8 mouse cellular contexts compared by ENCODE assay signal in the genomic region with DNA sequence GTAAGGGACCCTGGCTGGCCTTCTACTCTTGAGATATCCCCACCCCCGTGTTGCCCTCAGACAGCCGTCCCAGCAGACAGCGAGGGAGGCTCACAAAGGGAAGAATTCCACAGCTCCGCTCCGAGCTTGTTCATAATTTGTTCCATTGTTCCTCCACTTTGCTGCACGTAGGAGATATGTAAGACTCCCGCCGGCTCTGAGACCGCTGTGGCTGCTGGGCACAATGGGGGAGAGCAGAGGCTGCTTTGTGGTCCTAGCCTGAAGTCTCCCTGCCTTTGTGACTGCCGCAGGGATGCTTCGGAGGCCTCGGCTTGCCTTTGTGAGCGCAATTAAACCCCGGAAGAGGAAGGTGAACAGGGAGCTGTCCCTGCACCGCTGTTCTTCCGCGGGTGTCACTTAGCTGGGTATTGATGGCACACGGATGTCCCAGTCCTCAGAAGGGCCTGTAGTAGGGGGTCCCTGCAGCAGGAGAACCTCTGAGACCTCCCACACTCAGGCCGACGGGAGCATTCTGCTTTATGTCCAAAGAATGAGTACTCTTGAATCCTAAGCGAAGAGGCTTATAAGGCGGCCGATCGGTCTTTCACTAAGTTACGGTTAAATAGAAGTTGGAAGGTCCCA.
DNase-seq lines count a peak whose midpoint lies in the region; ATAC-seq lines count a peak whose summit lies in the region.

No protein-coding gene starts in this region.

- H3K4me3 ChIP-seq in hindbrain, embryonic 11.5 days (ENCODE audit: low read depth, low read length), result peak overlapping the region; percentile 2; the same call in 1 of the 2 replicates
- no peak overlapping the region for H3K4me3 ChIP-seq in midbrain, embryonic 14.5 days (replicated peaks; ENCODE audit: low read depth, low read length)

- H3K4me1 ChIP-seq in hindbrain, embryonic 11.5 days (replicated peaks; ENCODE audit: control insufficient read depth, insufficient read depth, low read length), result peaks cover 7% of the 10 kb centered on the region; the same call in 1 of the 2 replicates
- H3K4me1 ChIP-seq in midbrain, embryonic 14.5 days (ENCODE audit: control insufficient read depth, insufficient read depth, low read length), result peaks cover 18% of the 10 kb centered on the region

- peak overlapping the region; percentile 54 for H3K9ac ChIP-seq in hindbrain, embryonic 11.5 days (ENCODE audit: low read depth, low read length)
- peak overlapping the region; percentile 48 for H3K9ac ChIP-seq in midbrain, embryonic 14.5 days (replicated peaks; ENCODE audit: low read length)

- ATAC-seq in cerebellum, adult (ENCODE audit: insufficient number of reproducible peaks, low FRiP score, low TSS enrichment), result no peak
- ATAC-seq in hindbrain, embryonic 11.5 days (ENCODE audit: low FRiP score), result no peak
- no peak for ATAC-seq in midbrain, embryonic 14.5 days (ENCODE audit: low FRiP score, low TSS enrichment)
- no peak for ATAC-seq in CD4-positive, CD25-positive, alpha-beta regulatory T cell, adult 4 months

- H3K36me3 ChIP-seq in hindbrain, embryonic 11.5 days (ENCODE audit: control insufficient read depth, insufficient read depth, low read length), result no peaks in the 10 kb centered on the region
- H3K36me3 ChIP-seq in midbrain, embryonic 14.5 days (ENCODE audit: control insufficient read depth, insufficient read depth, low read length), result no peaks in the 10 kb centered on the region

- peak overlapping the region; percentile 32; the same call in 1 of the 2 replicates for H3K4me2 ChIP-seq in hindbrain, embryonic 11.5 days (replicated peaks; ENCODE audit: low read depth, low read length)
- peak overlapping the region; percentile 45 for H3K4me2 ChIP-seq in midbrain, embryonic 14.5 days (ENCODE audit: low read length)

- DNase-seq in cerebellum, postnatal 10 days, result peak; percentile 7 to 10
- peak; percentile 61 for DNase-seq in ZHBTc4 (ENCODE audit: low read depth, low spot score)
- peak; percentile 74 for DNase-seq in hindbrain, embryonic 11.5 days (ENCODE audit: low spot score)
- DNase-seq in midbrain, embryonic 14.5 days, result peak; percentile 73
- DNase-seq in left cerebral cortex, postnatal 25 days (ENCODE audit: low spot score in 2 of 2), result no peak
- no peak for DNase-seq in thymus, postnatal 25 days

- H3K9me3 ChIP-seq in hindbrain, embryonic 11.5 days (ENCODE audit: control insufficient read depth, low read length), result no peaks in the 10 kb centered on the region
- no peaks in the 10 kb centered on the region for H3K9me3 ChIP-seq in midbrain, embryonic 14.5 days (ENCODE audit: control insufficient read depth, low read length)

- H3K27ac ChIP-seq in hindbrain, embryonic 11.5 days (ENCODE audit: low read depth, low read length), result no peak overlapping the region
- H3K27ac ChIP-seq in midbrain, embryonic 14.5 days (replicated peaks; ENCODE audit: low read depth, low read length), result no peak overlapping the region

- peaks cover 37% of the 10 kb centered on the region for H3K27me3 ChIP-seq in hindbrain, embryonic 11.5 days (ENCODE audit: control insufficient read depth, insufficient read depth, low read length)
- no peaks in the 10 kb centered on the region for H3K27me3 ChIP-seq in midbrain, embryonic 14.5 days (ENCODE audit: control insufficient read depth, insufficient read depth, low read length)

- intact Hi-C loops in left cerebral cortex, postnatal 25 days (cut with DNase I), result no loop called here

- WGBS in hindbrain, embryonic 11.5 days, result 17% methylated on average over 25 of the region's 25 CpGs
- 8% methylated on average over 25 of the region's 25 CpGs for WGBS in midbrain, embryonic 14.5 days

Comparison
In these comparisons a context has a peak if more than half of its experiments do, and no peak if none do; other contexts are left out.
1. DNase-seq: peak in cerebellum, postnatal 10 days (2 of 2), ZHBTc4 (single experiment), hindbrain, embryonic 11.5 days (single experiment) and midbrain, embryonic 14.5 days (single experiment); none in left cerebral cortex, postnatal 25 days (0 of 2) and thymus, postnatal 25 days (single experiment).